Mouse (Mus musculus) midbrain, postnatal 0 days (tissue): ENCODE measurements around the gene Adck1. TPM values are rescaled to one million over a fixed set of nuclear protein-coding genes. Genes with fewer than 3 reads are reported as not detected.

Source experiments
- ATAC-seq: fragments of 200-750 bp; cut with Nextera tagmentation; 2 replicates; pipeline ENCODE4 v1.8.0; 2017; ENCODE audit warnings: moderate number of reproducible peaks, mild to moderate bottlenecking, moderate TSS enrichment, moderate library complexity; ENCODE audit not compliant: low FRiP score
- DNase-seq: peaks from one replicate; pipeline ENCODE4 v3.0.0-alpha.2; 2015; ENCODE audit warnings: low spot score
- H3K27ac ChIP-seq: fragments of 300-500 bp; sonication (generic); 2 replicates; pipeline ENCODE4 v1.5.1; 2014; ENCODE audit warnings: low read depth, mild to moderate bottlenecking, low read length, mixed read lengths
- H3K27me3 ChIP-seq: fragments of 300-500 bp; sonication (generic); 2 replicates; pipeline ENCODE4 v1.6.1; 2014; ENCODE audit warnings: low read length, control low read depth, mixed read lengths; ENCODE audit not compliant: insufficient read depth
- H3K36me3 ChIP-seq: fragments of 300-500 bp; sonication (generic); 2 replicates; pipeline ENCODE4 v1.6.1; 2014; ENCODE audit warnings: low read length, control low read depth, mixed read lengths; ENCODE audit not compliant: insufficient read depth
- H3K4me1 ChIP-seq: fragments of 300-500 bp; sonication (generic); 2 replicates; pipeline ENCODE4 v1.6.1; 2014; ENCODE audit warnings: mild to moderate bottlenecking, control low read depth, antibody characterized with exemption, low read length, mixed read lengths; ENCODE audit not compliant: insufficient read depth
- H3K4me2 ChIP-seq: fragments of 300-500 bp; sonication (generic); 2 replicates; pipeline ENCODE4 v1.6.1; 2014; ENCODE audit warnings: low read depth, mild to moderate bottlenecking, low read length, mixed read lengths; ENCODE audit not compliant: poor library complexity, severe bottlenecking
- H3K4me3 ChIP-seq: fragments of 300-500 bp; sonication (generic); 2 replicates; pipeline ENCODE4 v1.5.1; 2014; ENCODE audit warnings: low read depth, mild to moderate bottlenecking, low read length, moderate library complexity
- H3K9ac ChIP-seq: fragments of 300-500 bp; sonication (generic); replicated peaks from 2 replicates; pipeline ENCODE4 v1.6.1; 2014; ENCODE audit warnings: mild to moderate bottlenecking, low read length, moderate library complexity, mixed read lengths; ENCODE audit not compliant: poor library complexity, severe bottlenecking
- H3K9me3 ChIP-seq: fragments of 300-500 bp; sonication (generic); 2 replicates; pipeline ENCODE4 v1.6.1; 2016; ENCODE audit warnings: low read length, control low read depth
- CTCF ChIP-seq: IDR thresholded peaks from 2 replicates; pipeline ENCODE4 v1.5.1; 2016; ENCODE audit warnings: antibody characterized with exemption, mild to moderate bottlenecking
- WGBS: fragments of 180-500 bp; shearing (Covaris S2); extraction: QIAGEN DNeasy Blood & Tissue Kit; methylation state at CpG from one replicate; pipeline ENCODE4 v1.1.7; 2014; 5-methylcytosine and 5-hydroxymethylcytosine counted together
- polyA plus RNA-seq: library from polyadenylated mRNA; unstranded; fragments of >200 nt; fragmentation: Nextera tagmentation; extraction: Ambion mirVana; gene quantifications from 2 replicates; pipeline ENCODE4 v1.2.1, GENCODE M21; 2015
- total RNA-seq: library from RNA; depleted of rRNA; stranded (reverse); fragments of >200 nt; gene quantifications from 2 replicates; pipeline ENCODE4 v1.2.3, GENCODE M21; 2014

Adck1 gene
- total and polyA plus RNA-seq, 2 experiments from 2014 or later, result 41.5 to 49.1 TPM

GRCm38 (mm10) chr12:88450658-88451563 is 90.6 kb downstream of the Adck1 start:
- no peak for ATAC-seq
- DNase-seq, result no peak
- Histone ChIP-seq H3K9ac (no peak overlapping the region), H3K9me3 (no peaks in the 10 kb centered on the region), H3K4me3 (no peak overlapping the region), H3K27me3 (no peaks in the 10 kb centered on the region), H3K27ac (no peak overlapping the region), H3K36me3 (peaks cover 22% of the 10 kb centered on the region), H3K4me2 (no peak overlapping the region), H3K4me1 (no peaks in the 10 kb centered on the region)
- 69% methylated on average over 4 of the region's 4 CpGs for WGBS
- TF ChIP-seq CTCF, result no peak

- no peak overlapping the region for H3K4me3 ChIP-seq
- H3K27me3 ChIP-seq, result no peaks in the 10 kb centered on the region
- H3K9me3 ChIP-seq, result no peaks in the 10 kb centered on the region
- WGBS, result 81% methylated on average over 12 of the region's 12 CpGs
- no peak overlapping the region for H3K4me2 ChIP-seq
- peaks cover 9% of the 10 kb centered on the region for H3K36me3 ChIP-seq
- TF ChIP-seq CTCF, result no peak
- no peak for ATAC-seq
- no peak for DNase-seq
- H3K4me1 ChIP-seq, result no peaks in the 10 kb centered on the region
- no peak overlapping the region for H3K27ac ChIP-seq
- no peak overlapping the region for H3K9ac ChIP-seq
Observed at GRCm38 (mm10) chr12:88454701-88455410, 94.5 kb downstream of the Adck1 start.

GRCm38 (mm10) chr12:88457021-88457420 is 96.7 kb downstream of the Adck1 start:
- Histone ChIP-seq H3K9me3 (no peaks in the 10 kb centered on the region), H3K4me1 (no peaks in the 10 kb centered on the region), H3K9ac (no peak overlapping the region), H3K4me3 (no peak overlapping the region), H3K36me3 (peaks cover 8% of the 10 kb centered on the region; the same call in 1 of the 2 replicates), H3K4me2 (no peak overlapping the region), H3K27me3 (no peaks in the 10 kb centered on the region), H3K27ac (no peak overlapping the region)
- TF ChIP-seq CTCF, result no peak
- WGBS, result 91% methylated on average over 1 of the region's 1 CpGs
- DNase-seq (no peak), ATAC-seq (no peak)

- Histone ChIP-seq H3K36me3 (peaks cover 8% of the 10 kb centered on the region; the same call in 1 of the 2 replicates), H3K4me3 (no peak overlapping the region), H3K9ac (no peak overlapping the region), H3K27me3 (no peaks in the 10 kb centered on the region), H3K4me1 (no peaks in the 10 kb centered on the region), H3K4me2 (no peak overlapping the region), H3K9me3 (no peaks in the 10 kb centered on the region), H3K27ac (no peak overlapping the region)
- no peak for ATAC-seq
- 96% methylated on average over 12 of the region's 12 CpGs for WGBS
- DNase-seq, result no peak
- no peak for TF ChIP-seq CTCF
Observed at GRCm38 (mm10) chr12:88458936-88459335, 98.6 kb downstream of the Adck1 start.

GRCm38 (mm10) chr12:88459461-88459860 is 99.1 kb downstream of the Adck1 start:
- no peak overlapping the region for H3K9ac ChIP-seq
- no peak for ATAC-seq
- no peak overlapping the region for H3K4me2 ChIP-seq
- no peak for DNase-seq
- H3K27ac ChIP-seq, result no peak overlapping the region
- peaks cover 8% of the 10 kb centered on the region; the same call in 1 of the 2 replicates for H3K36me3 ChIP-seq
- no peaks in the 10 kb centered on the region for H3K9me3 ChIP-seq
- no peaks in the 10 kb centered on the region for H3K4me1 ChIP-seq
- 82% methylated on average over 1 of the region's 1 CpGs for WGBS
- no peak for TF ChIP-seq CTCF
- H3K27me3 ChIP-seq, result no peaks in the 10 kb centered on the region
- no peak overlapping the region for H3K4me3 ChIP-seq

- H3K4me3 ChIP-seq, result no peak overlapping the region
- no peak overlapping the region for H3K9ac ChIP-seq
- no peak for TF ChIP-seq CTCF
- no peaks in the 10 kb centered on the region for H3K4me1 ChIP-seq
- DNase-seq (no peak), ATAC-seq (no peak)
- H3K27ac ChIP-seq, result no peak overlapping the region
- H3K9me3 ChIP-seq, result no peaks in the 10 kb centered on the region
- H3K36me3 ChIP-seq, result peaks cover 8% of the 10 kb centered on the region; the same call in 1 of the 2 replicates
- H3K4me2 ChIP-seq, result no peak overlapping the region
- 93% methylated on average over 6 of the region's 6 CpGs for WGBS
- H3K27me3 ChIP-seq, result no peaks in the 10 kb centered on the region
Observed at GRCm38 (mm10) chr12:88461026-88461425, 100.7 kb downstream of the Adck1 start.
